Mouse (Mus musculus) midbrain, embryonic 16.5 days (tissue): ENCODE measurements at regions not wholly inside any gene's neighbourhood (a gene's known extent, or its start where the extent isn't known, plus 50 kb on each side); places are given as distances from the start of the nearest gene placed in this dataset.

Source experiments
- ATAC-seq: fragments of 200-750 bp; cut with Nextera tagmentation; 2 replicates; pipeline ENCODE4 v1.8.0; 2017; ENCODE audit warnings: moderate TSS enrichment
- H3K27ac ChIP-seq: fragments of 300-500 bp; sonication (generic); 2 replicates; pipeline ENCODE4 v1.5.1; 2014; ENCODE audit warnings: mild to moderate bottlenecking, low read length, mixed read lengths
- H3K27me3 ChIP-seq: fragments of 300-500 bp; sonication (generic); 2 replicates; pipeline ENCODE4 v1.6.1; 2014; ENCODE audit warnings: low read depth, low read length, mixed read lengths; ENCODE audit not compliant: control insufficient read depth, insufficient read depth
- H3K36me3 ChIP-seq: fragments of 300-500 bp; sonication (generic); 2 replicates; pipeline ENCODE4 v1.6.1; 2014; ENCODE audit warnings: mild to moderate bottlenecking, low read length, moderate library complexity, mixed read lengths; ENCODE audit not compliant: control insufficient read depth, insufficient read depth
- H3K4me1 ChIP-seq: fragments of 300-500 bp; sonication (generic); 2 replicates; pipeline ENCODE4 v1.6.1; 2014; ENCODE audit warnings: mild to moderate bottlenecking, low read length, mixed read lengths; ENCODE audit not compliant: control insufficient read depth, insufficient read depth
- H3K4me2 ChIP-seq: fragments of 300-500 bp; sonication (generic); 2 replicates; pipeline ENCODE4 v1.6.1; 2014; ENCODE audit warnings: mild to moderate bottlenecking, low read length, mixed read lengths
- H3K4me3 ChIP-seq: fragments of 300-500 bp; sonication (generic); 2 replicates; pipeline ENCODE4 v1.5.1; 2014; ENCODE audit warnings: low read depth, mild to moderate bottlenecking, low read length, moderate library complexity, mixed read lengths
- H3K9ac ChIP-seq: fragments of 300-500 bp; sonication (generic); 2 replicates; pipeline ENCODE4 v1.6.1; 2014; ENCODE audit warnings: low read depth, low read length, mixed read lengths
- H3K9me3 ChIP-seq: fragments of 300-500 bp; sonication (generic); replicated peaks from 2 replicates; pipeline ENCODE4 v1.6.1; 2014; ENCODE audit warnings: mild to moderate bottlenecking, low read length, mixed read lengths; ENCODE audit not compliant: control insufficient read depth, poor library complexity, severe bottlenecking
- WGBS: fragments of 180-500 bp; shearing (Covaris S2); extraction: QIAGEN DNeasy Blood & Tissue Kit; methylation state at CpG from one replicate; pipeline ENCODE4 v1.1.7; 2014; 5-methylcytosine and 5-hydroxymethylcytosine counted together

- Histone ChIP-seq H3K4me2 (peak overlapping the region; percentile 39; the same call in 1 of the 2 replicates), H3K27me3 (no peaks in the 10 kb centered on the region), H3K9ac (no peak overlapping the region), H3K36me3 (no peaks in the 10 kb centered on the region), H3K4me1 (no peaks in the 10 kb centered on the region), H3K27ac (no peak overlapping the region), H3K9me3 (no peaks in the 10 kb centered on the region), H3K4me3 (no peak overlapping the region)
- 7% methylated on average over 13 of the region's 13 CpGs for WGBS
- peak; percentile 89 for ATAC-seq
These were observed 194.6 kb upstream of the Ednrb start for GRCm38 (mm10) chr14:104038628-104039325.

GRCm38 (mm10) chr14:104033606-104034005, 189.4 kb upstream of the Ednrb start:
- Histone ChIP-seq H3K36me3 (no peaks in the 10 kb centered on the region), H3K27me3 (no peaks in the 10 kb centered on the region), H3K9me3 (no peaks in the 10 kb centered on the region), H3K27ac (no peak overlapping the region), H3K4me1 (peaks cover 9% of the 10 kb centered on the region), H3K4me2 (no peak overlapping the region), H3K4me3 (no peak overlapping the region), H3K9ac (no peak overlapping the region)
- peak; percentile 34; the same call in 1 of the 2 replicates for ATAC-seq
- 35% methylated on average over 1 of the region's 1 CpGs for WGBS

DNA sequence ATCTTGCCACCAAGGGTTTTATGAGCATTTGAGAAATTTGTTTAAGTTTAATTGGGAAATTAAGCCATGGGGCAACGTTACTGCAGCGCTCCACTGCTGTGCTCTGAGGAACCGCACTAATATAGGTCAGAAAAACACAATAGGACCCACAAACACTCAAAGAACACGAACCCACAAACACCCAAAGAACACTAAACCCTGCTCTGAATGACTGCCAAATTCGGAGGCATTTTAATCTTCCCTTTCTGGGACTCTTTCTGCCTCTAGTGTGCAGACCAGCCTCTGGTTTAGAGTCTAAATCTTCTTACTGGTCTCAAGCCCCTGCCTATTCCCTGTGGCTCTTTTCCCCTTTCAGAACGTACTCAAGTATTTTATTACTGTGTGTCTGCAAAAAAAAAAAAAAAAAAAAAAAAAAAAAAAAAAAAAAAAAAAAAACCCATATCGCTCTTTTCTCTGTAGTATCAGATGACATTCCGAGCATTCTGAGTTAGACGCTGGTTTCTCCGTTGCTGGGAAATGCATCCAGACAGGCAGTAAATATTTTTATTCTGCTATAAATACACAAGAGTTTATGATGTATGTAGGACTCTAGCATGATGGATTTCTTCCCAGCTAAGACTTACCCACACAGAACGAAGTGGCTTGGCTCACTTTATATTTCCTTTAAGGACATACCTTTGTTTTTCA, 186.7 kb upstream of the Ednrb start:
- H3K36me3 ChIP-seq: no peaks in the 10 kb centered on the region
- peak overlapping the region; percentile 36 for H3K4me2 ChIP-seq
- no peaks in the 10 kb centered on the region for H3K27me3 ChIP-seq
- H3K9me3 ChIP-seq: no peaks in the 10 kb centered on the region
- H3K9ac ChIP-seq: no peak overlapping the region
- ATAC-seq: peak; percentile 27; the same call in 1 of the 2 replicates
- 21% methylated on average over 11 of the region's 11 CpGs for WGBS
- H3K4me3 ChIP-seq: no peak overlapping the region
- peaks cover 9% of the 10 kb centered on the region for H3K4me1 ChIP-seq
- H3K27ac ChIP-seq: no peak overlapping the region

- 8% methylated on average over 20 of the region's 20 CpGs for WGBS
- no peaks in the 10 kb centered on the region for H3K9me3 ChIP-seq
- no peaks in the 10 kb centered on the region for H3K36me3 ChIP-seq
- H3K4me2 ChIP-seq: peak overlapping the region; percentile 1
- ATAC-seq: no peak
- peaks cover 9% of the 10 kb centered on the region for H3K4me1 ChIP-seq
- no peak overlapping the region for H3K27ac ChIP-seq
- H3K9ac ChIP-seq: no peak overlapping the region
- H3K27me3 ChIP-seq: no peaks in the 10 kb centered on the region
- H3K4me3 ChIP-seq: no peak overlapping the region
These were observed 185.7 kb upstream of the Ednrb start for GRCm38 (mm10) chr14:104029668-104030530.

DNA sequence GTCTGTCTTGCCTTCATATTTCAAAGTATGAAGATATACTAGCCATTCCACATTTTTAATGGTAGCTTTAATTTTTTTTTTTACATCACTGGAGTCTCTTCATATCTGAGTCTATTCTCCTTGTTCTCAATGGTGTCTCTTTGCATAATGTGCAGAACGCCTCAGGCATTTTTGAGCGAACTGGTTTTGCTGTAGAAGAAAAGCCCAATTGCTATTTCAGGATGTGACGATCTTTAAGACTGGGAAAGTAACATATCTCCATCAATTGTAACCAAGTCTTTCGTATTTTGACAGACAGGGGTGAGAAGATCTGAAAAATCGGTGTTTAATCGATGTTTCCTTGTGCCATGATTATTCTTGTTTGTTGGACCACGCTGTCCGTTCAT, 183.7 kb upstream of the Ednrb start:
- Histone ChIP-seq H3K36me3 (no peaks in the 10 kb centered on the region), H3K9ac (no peak overlapping the region), H3K9me3 (no peaks in the 10 kb centered on the region), H3K27ac (no peak overlapping the region), H3K27me3 (no peaks in the 10 kb centered on the region), H3K4me1 (peaks cover 9% of the 10 kb centered on the region), H3K4me2 (no peak overlapping the region), H3K4me3 (no peak overlapping the region)
- no peak for ATAC-seq
- 76% methylated on average over 8 of the region's 8 CpGs for WGBS

DNA sequence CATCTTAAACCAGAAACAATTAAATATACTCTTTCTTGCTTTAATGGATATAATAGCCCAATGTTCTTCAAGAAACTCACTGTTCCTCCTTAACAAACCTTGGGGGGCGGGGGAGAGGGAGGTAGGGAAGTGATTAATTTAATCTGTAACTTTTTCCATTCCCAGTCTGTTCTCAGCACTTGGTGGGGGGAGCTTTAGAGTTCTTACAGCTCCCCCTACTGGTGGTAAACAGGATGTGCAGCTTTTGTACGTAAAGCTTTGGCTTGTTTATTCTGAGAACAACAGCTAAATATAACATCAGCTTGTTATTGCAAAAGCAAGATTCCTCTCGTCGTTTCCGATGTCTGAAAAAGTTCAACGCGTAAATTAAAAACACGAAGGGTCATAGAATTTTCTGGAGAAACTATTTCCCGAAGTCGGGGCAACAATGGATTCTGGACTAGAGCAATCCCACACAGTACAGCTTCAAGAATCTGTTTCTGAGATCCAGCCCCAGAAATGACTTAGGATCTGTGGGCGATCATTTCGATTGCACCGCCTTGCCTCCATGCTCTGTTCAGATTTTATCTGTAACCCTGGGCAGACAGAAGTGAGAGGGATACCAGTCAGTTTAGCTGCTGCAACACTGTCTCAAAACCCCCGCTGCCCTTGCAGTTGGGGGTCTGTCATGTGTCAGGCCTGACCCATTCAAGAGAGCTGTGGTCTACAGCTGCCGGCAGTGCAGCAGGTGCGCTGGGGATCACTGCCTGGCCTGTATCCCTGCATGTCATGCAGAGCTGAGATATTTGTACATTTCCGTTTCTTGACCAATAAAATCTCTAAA, 183.1 kb upstream of the Ednrb start:
- Histone ChIP-seq H3K4me1 (peaks cover 9% of the 10 kb centered on the region), H3K4me2 (peak overlapping the region; percentile 31; the same call in 1 of the 2 replicates), H3K27me3 (no peaks in the 10 kb centered on the region), H3K9me3 (no peaks in the 10 kb centered on the region), H3K36me3 (no peaks in the 10 kb centered on the region), H3K4me3 (no peak overlapping the region), H3K27ac (no peak overlapping the region), H3K9ac (no peak overlapping the region)
- peak; percentile 66; the same call in 1 of the 2 replicates for ATAC-seq
- 21% methylated on average over 17 of the region's 17 CpGs for WGBS

DNA sequence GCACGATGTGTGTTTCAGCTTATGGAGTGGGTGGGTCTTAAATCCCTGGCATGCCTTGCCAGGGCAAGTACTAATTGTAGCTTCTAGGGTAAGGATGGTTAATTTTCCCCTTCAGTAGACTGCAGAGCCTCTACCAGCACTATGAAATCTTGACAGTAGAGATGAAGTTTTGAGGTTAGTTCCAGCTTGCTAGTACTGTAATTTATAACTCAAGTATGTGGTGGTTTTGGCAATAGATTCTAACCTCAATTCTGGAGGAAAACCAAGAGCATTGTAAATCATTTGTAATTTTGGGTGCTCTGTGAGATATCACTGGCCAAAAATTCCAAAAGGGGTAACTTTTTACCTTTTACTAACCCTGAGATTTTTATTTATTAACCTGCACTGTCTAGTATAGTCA, 164.3 kb upstream of the Ednrb start:
- H3K9ac ChIP-seq: no peak overlapping the region
- 94% methylated on average over 1 of the region's 1 CpGs for WGBS
- H3K27me3 ChIP-seq: no peaks in the 10 kb centered on the region
- H3K27ac ChIP-seq: no peak overlapping the region
- no peak overlapping the region for H3K4me3 ChIP-seq
- no peaks in the 10 kb centered on the region for H3K9me3 ChIP-seq
- H3K4me1 ChIP-seq: no peaks in the 10 kb centered on the region
- ATAC-seq: no peak
- H3K36me3 ChIP-seq: no peaks in the 10 kb centered on the region
- H3K4me2 ChIP-seq: no peak overlapping the region

DNA sequence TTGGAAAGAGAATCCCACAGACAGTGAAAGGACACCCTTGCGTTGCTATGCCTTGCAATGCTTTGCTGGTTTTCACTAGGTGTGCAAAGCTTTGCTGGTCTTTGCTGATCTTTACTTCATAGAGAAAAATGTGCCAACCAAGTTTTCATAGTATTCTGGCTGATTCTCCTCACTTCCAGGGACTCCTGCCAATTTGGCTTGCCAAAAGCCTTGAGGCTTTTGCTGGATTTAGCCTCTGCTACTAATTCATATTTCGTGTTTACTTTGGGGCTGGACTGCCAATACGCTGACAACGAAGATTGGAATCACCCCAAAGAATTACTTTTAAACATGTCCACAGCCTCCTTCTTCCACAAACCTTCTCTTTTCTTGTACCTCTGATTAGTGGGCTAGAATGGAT, 162.2 kb upstream of the Ednrb start:
- WGBS: 85% methylated on average over 4 of the region's 4 CpGs
- ATAC-seq: no peak
- H3K4me2 ChIP-seq: no peak overlapping the region
- H3K9me3 ChIP-seq: no peaks in the 10 kb centered on the region
- H3K9ac ChIP-seq: no peak overlapping the region
- no peak overlapping the region for H3K27ac ChIP-seq
- no peak overlapping the region for H3K4me3 ChIP-seq
- H3K36me3 ChIP-seq: no peaks in the 10 kb centered on the region
- no peaks in the 10 kb centered on the region for H3K27me3 ChIP-seq
- H3K4me1 ChIP-seq: no peaks in the 10 kb centered on the region
